Mouse (Mus musculus) naive thymus-derived CD4-positive, alpha-beta T cell, adult 2 months (primary cell): ENCODE results near the gene Gm20388.

ENCODE experiments used
- DNase-seq: peaks from one replicate; pipeline ENCODE4 v3.0.0-alpha.2; 2011; ENCODE audit warnings: low read depth

Gm20388 gene

DNA sequence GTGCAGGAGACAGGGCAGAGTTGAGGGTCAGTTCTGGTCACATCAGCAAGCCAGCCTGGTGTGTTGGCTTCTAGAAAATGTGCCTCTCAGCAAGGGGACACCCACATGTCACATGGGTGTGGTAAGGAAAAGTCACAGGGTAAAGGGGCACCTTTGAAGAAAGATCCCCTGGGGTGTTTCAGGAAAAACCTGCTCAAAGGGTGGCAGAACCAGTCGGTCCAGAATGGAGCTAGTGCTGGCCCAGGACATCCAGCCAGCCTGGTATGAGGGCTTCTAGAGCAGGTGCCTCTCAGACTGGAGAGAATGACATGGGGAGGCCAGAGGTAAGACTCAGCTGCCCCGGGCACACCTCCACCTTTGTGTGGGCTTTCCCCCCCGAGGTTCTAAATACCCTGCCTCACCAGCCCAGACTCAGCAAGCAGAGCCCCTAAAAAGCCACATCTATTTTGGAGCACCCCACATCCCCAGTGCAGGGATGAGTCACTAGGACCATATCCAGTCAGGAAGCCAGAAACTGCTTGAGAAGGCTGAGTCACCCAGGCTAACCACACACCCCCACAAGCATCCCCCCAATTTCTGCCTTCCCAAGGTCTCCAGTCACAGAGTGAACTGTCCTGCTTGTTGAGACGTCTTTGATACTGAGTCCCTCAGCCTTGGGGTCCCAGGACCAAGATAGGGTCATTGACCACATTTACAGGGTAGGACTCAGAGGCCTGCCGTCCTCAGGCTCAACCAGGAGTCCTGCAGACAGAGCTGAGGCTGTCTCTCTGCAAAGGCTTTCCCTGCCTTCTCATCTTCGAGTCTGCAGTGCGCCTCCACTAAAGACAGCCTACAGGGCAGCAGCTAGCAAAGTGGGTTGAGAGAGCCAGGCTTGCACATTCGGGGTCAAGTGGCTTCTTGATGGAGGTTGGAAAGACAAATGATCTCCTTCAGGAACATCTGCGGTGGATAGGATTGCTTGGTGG lies 2445.3 kb downstream of the Gm20388 start:
- DNase-seq, result no peak

DNA sequence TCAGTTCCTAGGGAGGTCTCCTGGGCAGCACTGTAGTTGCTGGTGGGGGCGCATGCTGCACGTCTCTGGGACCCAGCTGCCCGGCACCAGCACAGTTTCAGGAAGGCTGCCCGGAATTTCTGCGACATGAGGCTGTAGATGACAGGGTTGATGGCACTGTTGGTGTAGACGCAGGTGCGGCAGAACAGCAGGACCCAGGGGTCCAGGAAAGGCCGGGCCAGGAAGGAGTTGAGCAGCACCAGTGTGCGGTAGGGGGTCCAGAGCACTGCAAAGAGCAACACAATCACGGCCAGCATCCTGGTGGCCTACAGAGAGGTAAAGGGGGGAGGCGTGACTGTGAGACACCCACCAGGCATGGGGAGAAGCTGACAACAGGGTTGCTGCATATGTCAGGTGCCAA lies 2446.6 kb downstream of the Gm20388 start:
- no peak for DNase-seq

DNA sequence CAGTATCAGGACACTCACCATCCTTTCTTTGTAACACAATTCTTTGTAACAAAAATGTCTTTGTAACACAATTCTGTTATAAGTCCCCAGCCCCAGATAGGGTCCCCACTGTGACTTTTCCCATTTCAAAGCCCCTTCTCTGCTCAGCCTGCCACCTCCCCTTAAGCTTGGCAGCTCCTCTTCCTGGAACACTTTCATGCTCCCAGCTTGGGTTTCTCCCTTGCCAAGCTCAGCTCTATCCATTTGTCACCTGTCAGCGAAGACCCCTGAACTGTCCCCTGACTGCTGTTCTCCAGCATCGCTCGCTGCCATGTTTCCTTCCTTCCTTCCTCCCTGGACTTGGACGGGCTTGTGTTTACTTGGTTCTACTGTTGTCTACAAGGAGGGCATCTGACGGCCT lies 2447.0 kb downstream of the Gm20388 start:
- DNase-seq, result no peak

DNA sequence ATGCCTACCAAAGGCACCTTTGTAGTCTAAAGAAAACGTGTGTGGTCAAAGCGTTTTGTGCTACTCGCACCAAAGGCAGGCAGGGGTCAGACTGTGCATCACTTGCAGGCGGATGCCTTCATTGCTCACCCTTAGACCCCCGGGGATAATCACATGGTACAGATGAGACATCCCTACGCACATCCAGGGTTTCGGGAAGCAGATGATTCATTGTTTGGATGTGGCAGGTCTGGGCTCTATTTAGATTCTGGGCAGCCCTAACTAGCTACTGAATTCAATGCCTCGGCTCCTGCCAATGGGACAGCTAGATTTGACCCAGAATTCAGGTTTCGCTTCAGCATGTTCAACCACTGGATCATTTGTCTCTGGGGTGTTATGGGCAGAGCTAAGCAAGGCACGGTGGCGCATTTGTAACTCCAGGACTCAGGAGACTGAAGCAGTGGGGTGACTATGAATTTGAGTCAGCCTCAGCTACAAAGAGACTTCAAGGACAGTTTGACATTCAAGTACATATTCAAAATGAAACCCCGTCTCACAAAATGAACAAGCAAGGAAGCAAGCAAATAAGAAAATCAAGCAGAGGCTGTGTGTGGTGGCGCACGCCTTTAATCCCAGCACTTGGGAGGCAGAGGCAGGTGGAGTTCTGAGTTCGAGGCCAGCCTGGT lies 2448.6 kb downstream of the Gm20388 start:
- no peak for DNase-seq

DNA sequence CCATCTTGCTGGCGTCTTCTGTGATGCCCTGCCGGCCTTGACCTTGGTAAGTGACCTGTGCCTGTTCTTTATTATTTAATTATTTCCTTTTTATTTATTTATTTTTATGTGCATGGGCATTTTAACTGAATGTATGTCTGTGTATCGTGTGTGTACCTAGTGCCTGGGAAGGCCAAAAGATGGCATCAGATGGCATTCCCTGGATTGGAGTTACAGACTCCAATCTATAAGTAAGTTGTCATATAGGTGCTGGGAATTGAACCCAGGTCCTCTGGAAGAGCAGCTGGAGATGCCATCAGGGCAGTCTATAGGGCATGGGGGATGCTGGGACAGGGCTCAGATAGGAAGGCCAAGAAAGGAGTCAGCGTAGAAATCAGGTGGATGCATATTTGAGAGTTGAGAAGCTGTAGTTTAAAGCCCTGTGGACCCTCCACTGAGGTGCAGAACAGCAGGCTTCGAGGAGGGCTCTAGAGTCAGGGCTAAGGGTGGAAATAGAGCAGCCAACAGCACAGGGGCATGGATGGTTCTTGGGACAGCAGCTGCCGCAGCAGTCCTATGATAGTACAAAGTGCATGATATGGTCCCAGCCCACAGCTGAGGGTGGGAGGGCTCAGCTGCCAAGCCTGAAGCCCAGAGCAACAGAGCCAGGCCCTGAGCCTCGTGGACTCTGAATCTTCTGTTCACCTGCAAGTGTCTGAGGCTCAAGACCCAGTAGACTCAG lies 2450.2 kb downstream of the Gm20388 start, which contains the start of gene Trhr2:
Gene Trhr2 (minus strand): TSS at position 51 of the 721 bp plus-strand sequence.
- DNase-seq, result no peak

DNA sequence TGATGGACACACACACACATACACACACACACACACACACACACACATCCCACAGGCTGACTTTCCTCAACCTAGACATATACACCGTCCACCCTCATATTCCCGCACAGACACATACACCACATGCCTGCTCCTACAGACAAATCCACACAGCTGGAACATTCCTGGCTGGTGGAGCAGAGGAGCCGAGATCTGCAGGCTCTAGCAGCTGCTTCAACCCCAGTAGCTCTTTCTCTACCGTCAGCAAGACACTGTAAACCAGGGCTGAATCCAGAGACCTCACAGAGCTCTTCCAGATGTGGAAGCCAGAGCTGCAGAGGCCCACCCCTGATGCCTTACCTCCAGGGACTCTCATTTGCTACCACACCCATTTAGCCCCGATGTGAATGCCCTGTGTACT lies 2451.6 kb downstream of the Gm20388 start:
- no peak for DNase-seq

DNA sequence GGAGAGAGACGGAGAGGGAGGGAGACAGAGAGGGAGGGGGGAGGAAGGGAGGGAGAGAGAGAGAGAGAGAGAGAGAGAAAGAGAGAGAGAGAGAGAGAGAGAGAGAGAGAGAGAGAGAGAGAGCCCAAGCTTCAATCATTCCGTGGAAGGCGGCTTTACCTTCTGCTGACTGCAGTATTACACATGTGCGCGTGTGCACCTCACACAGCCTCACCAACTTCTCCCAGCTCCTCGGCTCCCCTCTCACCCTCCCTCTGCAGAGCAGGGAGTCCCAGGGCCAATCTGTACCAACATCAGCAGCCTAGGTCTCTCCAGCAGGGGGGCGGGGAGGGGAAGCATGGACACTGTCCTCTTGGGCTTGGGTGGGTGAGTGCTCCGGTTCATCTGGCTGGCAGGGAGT lies 2452.3 kb downstream of the Gm20388 start:
- DNase-seq, result no peak

DNA sequence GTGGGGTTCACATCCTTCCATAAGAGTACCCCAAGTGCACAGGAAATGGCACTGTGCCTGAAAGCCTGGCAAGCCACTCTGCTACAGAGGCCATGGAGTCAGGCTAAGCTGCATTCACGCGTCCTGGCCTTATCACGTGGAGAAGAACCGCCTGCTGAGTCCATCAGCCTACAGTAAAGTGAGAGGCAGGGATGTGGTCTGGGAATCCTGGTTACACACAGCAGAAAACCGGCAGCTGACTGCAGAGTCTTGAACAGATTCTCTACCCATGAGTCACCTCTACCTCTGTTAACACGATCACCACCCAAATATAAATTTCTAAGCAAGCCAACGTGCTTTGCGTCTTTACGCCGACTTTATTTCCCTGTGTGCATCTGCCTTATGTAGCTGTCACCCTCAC lies 2457.9 kb downstream of the Gm20388 start:
- DNase-seq, result no peak

DNA sequence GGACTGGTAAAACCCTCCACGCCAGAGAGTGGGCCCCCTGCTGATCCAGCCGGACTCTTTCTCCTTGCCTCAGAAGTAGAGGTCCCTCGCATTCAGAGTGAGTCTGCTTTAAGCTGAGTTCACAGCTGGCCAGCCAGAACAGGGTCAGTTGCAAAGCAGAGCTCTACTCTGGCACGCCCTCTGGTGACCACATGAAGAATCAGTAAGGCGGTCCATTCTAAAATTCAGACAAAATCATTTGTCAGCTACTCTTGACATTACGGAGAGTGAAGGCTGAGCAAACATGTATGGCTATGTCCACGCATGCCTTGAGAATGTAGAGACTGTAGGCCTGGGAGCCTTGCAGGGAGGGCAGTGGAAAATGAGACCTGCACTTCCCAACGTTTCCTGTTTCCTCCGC lies 2459.0 kb downstream of the Gm20388 start:
- peak; percentile 60 for DNase-seq

DNA sequence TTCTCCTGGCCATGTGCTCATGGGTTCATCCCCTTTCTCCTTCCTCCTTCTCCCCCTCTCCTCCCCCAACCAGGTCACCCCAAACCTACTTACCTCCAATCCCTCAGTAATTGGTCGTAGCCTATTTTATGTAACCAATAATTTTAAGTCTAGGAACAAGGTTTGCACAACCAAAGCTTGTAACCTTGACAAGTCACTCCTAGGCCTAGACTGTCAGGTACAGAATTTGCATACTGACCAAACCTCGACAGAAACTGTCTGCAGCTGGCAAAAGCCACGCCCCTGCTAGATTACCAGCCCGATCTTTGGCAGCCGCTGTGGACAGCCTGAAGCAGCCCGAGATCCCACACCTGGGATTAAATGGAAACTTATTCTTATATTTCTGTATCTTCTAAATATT lies 2461.1 kb downstream of the Gm20388 start:
- DNase-seq, result no peak

DNA sequence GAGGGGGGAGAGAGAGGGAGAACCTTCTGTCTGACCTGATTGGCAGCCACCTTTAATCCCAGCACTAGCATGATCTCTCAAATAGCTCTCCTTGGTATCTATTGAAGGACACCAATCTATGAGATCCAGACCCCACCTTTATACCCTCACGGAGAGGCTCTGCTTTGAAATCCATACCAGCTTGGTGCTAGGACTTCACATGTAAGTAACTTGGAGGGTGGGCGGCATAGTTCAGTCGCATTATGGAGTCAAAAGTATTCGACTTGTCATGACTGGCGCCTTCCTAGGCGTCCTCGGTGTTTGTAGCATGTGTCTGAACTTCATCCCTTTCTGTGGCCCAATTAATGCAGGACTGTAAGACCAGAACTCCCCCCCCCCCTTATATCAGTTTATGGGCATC lies 2464.7 kb downstream of the Gm20388 start:
- DNase-seq, result peak; percentile 21

DNA sequence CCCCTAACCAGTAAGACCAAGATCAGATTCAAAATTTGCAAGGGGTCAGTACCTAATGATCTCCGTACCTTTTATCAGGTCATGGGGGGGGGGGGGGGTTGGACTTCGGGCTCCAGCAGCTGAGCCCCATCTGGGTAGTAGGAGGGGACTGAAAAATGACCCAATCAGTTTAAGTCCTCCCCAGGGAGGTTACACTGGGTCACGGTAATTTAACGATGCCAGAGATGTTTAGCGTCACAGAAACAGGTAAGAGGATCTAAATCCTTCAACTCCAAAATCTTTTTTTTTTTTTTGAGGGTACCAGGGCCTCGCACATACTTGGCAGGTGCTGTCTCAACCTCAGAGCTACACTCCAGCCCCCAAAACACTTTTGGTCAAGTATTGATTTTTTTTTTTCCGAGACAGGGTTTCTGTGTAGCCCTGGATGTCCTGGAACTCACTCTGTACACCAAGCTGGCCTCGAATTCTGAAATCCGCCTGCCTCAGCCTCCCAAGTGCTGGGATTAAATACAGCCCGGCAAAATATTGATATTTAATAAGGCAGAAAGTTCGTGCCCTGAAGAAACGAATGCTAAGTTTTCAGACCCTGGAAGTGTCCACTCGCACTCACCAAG lies 2465.2 kb downstream of the Gm20388 start:
- DNase-seq, result no peak

DNA sequence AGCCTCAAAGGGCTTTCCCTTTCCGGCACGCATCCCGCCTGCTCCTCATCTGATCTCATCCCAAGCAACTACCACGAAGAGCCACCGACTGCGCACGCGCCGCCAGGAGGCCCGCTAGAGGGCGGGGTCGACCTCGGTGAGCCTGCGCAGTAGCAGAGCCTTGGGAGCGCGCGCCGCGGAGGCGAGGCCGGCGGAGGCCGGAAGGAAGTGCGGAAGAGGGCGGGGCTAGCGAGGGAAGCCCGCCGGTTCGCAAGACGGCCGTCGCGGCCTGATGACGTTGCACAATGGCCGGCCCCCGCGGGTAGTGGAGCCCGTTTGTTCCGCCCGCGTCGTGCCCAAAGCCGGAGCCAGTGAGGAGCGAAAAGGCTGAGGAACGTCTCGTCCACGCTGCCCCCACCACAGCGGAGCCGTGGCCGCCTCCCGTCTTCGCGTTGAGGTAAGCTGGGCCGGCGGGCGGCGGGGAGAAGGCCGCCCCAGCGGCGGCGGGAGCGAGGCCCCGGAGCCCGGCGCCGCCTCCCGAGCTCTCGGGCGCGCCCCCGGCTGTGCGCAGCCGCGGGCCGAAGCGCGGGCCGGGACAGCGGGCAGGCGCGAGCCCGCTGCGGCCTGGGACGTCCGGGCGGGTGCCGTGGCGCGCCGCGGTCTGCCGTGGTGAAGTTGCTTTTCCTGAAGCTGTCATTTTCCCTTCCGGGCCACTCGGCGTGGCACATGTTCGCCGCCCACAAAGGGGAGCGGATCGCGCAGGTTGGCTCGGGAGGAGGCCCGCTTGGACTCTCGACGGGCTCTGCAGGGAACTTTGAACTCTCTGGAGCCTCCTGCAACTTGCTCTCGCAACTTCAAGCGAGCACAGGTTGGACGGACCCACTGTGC lies 2466.0 kb downstream of the Gm20388 start, which contains the start of gene Zc3h18:
Gene Zc3h18 (plus strand): TSS at position 245 of the 867 bp plus-strand sequence.
- DNase-seq, result peak; percentile 99

DNA sequence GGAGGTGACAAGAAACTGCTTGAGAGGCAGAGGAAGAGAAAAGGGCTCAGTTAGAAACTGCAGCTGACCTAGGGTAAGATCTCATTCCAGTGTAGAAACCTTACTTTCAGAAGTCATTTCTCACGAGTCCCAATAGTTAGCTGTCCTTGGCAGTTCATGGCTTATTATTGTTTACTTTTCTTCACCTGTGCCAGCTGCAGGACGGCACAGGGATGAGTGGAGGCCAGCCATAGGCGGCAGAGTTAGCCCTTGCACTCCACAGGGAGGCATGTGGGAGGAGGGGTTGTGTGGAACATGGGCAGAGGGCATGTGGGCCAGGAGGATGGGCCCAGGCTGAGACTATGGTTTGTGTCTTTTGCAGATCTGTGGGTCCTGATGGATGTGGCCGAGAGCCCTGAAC lies 2472.4 kb downstream of the Gm20388 start:
- DNase-seq, result no peak

DNA sequence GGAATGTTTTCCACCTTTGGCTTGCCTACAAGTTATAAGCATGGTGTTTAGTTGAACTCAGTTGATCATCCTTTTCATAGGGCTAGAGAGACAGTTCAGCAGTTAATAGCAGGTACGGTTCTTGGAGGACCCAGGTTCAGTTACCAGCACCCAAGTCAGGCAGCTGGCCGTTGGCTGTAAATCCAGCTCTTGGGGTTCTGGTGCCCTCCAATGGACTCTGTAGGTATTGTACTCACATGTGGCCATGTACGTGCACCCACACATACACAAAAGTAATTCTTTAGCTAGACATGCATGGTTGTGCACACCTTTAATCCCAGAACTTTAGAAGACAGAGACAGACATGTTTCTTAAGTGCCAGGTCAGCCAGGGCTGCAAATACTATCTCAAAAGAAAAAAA lies 2478.7 kb downstream of the Gm20388 start:
- peak; percentile 14 for DNase-seq

DNA sequence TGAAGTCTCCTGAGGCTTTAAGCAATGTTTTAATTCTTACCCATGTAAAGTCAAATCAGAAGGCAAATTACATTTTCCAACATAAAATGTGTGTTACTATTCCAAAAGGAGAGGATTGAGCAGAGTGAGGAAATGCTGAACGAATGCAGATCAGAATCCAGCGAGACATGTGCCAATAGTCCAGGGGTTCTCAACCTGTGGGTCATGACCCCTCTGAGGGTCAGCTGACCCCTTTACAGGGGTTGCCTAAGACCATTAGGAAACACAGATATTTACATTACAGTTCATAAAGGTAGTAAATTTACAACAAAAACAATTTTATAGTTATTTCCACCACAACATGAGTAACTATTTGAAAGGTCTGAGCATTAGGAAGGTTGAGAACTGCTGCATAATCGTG lies 2480.1 kb downstream of the Gm20388 start:
- no peak for DNase-seq

DNA sequence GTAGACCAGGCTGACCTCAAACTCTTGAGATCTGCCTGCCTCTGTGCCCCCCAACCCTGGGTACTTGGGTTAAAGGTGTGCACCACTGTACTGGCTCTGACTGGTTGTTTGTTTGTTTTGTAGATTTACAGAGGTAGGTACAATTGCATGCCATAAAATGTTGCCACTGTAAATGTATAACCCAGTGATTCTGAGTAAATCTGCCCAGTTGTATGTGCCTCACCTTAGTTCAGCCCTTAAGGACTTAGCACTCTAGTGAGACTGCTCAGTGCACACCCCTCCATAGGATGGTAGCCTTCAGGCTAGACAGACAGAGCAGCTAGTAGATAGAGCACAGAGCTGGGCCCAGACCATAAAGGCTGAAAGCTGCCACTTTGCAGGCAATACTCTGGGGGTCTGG lies 2483.1 kb downstream of the Gm20388 start:
- DNase-seq, result no peak

DNA sequence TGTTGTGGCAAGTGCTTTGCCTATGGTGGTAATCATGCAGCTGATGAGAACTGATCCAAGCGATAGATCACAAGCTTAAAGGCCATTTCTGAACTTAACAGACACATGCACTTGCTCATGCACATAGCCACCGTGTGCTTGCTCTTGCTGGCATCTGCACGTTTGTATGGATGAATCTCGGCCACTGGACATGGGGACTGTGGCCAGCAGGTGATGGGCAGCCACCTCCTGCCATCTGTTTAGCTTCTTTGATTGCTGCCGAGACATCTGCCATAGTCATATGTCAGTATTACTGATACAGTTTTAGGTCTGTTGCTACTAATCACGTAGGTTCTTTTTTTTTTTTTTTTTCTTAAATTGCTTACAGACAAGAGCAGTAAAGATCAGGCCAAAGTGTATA lies 2484.7 kb downstream of the Gm20388 start:
- no peak for DNase-seq

DNA sequence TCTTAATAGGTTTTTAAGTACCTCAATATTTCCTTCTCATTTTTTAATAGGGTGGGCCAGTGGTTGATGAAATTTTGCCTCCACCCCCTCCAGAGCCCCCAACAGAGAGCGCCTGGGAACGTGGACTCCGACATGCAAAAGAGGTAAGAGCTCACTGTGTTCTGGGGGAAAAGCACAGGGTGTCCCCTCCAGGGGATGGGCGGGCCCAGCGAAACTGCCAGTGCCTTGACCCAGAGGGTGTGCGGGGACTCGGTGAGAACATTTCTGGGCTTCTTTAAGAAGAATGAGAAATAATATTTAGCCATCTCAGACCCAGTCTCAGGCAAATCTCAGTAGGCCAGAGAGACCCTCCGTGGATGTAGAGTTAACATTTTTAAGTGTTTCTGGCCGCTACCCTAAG lies 2487.5 kb downstream of the Gm20388 start:
- no peak for DNase-seq

DNA sequence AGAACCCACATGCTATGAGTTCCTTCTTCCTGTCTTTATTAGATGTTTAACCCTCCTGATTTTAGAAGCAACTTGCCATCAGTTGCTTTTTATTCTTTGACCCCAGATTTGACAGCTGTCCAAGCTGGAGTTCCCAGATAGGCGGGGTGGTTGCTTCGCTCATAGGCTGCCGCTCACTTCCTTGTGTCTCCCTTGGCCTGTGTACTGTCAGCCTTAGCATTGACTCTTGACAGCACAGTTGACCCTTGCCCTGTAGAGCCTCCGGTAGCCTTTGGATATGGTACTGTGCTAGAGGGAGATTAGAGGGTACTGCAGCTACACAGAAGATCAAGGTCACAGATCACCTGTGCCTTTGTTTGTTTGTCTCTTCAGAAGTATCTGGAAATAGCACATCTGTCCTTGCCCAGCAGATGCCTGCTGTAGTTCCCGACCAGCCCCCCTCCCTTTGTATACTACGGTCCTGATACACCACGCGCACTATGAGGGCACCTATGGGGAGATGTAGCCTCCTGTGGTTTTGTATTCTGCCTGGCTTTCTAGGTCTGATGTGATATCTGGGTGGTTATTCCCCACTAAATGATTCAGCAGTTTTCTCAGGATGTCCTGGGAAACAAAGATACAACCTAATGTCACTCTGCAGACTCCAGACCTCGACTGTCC lies 2494.6 kb downstream of the Gm20388 start:
- DNase-seq, result no peak

DNA sequence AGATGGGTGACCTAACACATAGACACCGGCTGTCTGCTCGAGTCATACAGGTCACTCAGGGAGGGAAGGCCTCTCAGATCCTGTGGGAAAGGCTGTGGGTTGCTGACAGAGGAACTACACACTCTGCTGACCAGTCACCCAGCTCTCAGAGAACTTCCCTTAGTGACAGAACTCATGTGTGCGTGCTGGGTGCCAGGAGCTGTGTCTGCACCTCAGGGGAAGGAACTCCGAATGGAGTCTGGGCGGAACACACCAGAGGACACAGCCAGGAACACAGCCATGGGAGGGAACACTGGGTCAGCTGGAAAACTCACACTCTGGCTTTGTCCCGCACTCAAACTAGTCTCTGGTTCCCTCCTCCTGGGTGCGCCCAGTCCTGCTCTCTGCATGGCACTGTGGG lies 2497.0 kb downstream of the Gm20388 start:
- DNase-seq, result no peak
